Mouse (Mus musculus) lung, postnatal 36 days (tissue): ENCODE results near the gene Akr1c18.
"Not testable (repeated sequence)": the region's sequence is repeated elsewhere in the genome, so short reads cannot be mapped to it uniquely, and the experiment has no call there.

Experiments used
- DNase-seq: peaks from one replicate; pipeline ENCODE4 v3.0.0; 2022; ENCODE audit warnings: mixed read lengths

The Akr1c18 gene

DNA sequence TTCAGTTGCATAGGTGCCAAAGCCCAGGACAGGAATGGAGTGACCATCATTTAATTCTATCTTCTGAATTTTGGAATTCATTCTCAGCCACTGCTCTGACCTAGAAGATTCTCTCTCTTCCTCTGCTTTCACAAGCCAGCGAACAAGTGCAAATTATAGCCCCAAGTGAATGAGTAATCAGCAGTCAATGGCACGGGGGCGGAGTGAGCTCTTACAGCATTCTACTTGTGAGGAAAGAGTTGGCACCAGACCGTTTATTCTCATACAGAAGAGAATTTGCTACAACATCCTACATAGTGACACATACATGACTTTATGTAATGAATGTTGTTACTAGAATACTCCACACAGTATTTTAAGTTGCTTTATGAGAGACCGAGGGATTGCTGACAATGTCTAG lies at the start of gene Akr1c18:
Akr1c18 (minus strand) TSS at position 137 of the 400 bp plus-strand sequence.
- peak; percentile 11 for DNase-seq

GRCm38 (mm10) chr13:4192511-4192910 lies 42.1 kb upstream of the Akr1c18 start:
- DNase-seq: no peak

GRCm38 (mm10) chr13:4190904-4191303 lies 40.5 kb upstream of the Akr1c18 start, which contains the start of gene Akr1c13:
Gene Akr1c13, plus strand, starts transcription at chr13:4191150.
- DNase-seq: peak; percentile 84

DNA sequence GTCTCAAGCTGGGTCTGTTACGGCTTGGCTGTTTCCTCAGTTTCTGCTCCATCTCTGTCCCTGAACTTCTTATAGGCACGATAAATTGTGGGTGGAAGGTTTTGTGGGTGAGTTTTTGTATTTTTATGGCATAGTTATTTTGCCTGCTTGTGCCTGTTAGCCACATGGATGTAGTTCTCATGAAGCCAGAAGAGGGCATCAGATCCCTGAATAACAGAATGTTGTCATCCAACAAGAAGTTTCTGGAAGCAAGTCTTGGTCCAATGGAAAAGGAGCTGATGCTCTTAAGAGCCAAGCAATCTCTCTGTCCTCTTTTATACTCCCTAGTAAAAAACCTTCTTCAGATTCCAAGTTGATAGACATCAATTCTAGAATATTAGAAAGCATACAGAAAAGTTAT lies 37.7 kb upstream of the Akr1c18 start:
- peak; percentile 58 for DNase-seq

- DNase-seq: peak; percentile 10
These were observed 36.4 kb upstream of the Akr1c18 start for GRCm38 (mm10) chr13:4186641-4187411.

DNA sequence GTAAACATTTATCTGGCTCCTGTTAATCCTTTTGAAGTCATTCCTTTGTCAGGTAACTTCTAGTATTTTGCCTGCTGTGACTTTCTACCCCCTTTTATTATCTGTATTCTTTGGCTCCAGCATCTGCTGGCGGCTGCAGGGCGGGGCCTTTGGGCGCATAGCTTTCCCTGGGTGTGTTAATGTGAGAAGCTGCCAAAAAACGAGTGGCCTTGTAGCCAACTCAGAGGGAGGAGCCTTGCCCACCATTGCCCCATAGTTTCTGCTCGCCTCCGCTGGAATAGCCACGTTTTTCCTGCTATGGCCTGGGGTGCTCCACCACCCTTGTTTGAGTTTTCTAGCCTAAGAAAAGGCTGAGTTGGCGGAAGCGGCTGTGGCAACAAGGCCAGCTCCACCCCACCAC lies 32.7 kb upstream of the Akr1c18 start:
- peak; percentile 23 for DNase-seq

DNA sequence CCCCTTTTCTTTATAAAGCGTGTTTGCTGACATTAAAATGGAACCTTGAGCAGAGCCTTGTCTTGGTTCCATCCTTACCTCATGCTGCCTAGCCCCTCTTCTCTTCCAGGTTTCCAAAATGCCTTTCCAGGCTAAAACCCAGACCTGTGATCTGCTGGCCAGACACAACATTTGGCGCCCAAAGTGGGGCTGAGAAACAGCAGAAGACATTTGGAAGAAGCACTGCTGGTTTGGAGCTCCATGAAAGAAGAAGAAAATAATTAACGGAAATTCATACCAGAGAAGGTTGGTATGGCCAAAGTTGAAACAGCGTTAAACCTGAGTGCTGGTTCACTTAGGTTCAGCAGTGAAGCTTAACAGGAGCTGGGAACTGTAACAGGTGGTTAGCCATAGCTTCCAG lies 30.9 kb upstream of the Akr1c18 start:
- not testable (repeated sequence) for DNase-seq

DNA sequence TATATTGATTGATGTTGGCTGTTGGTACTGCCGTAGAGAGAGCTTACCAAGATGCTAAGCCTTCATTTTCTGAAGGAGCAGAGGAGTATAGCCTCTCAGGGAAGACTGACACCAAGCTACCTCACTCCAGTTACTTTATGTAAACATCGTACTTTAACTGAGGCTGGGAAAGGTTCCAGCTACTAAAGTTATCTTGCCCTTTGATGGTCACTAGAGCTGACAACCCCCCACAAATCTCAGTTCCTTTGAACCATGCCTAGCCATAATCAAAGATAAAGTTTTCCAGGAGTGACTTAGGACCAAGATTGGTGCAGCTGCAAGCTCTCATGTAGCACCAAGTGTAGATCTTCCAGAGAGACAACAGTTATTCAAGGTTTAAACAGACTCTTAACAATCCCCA lies 22.5 kb upstream of the Akr1c18 start:
- no peak for DNase-seq

- no peak for DNase-seq
These were observed 17.6 kb upstream of the Akr1c18 start for GRCm38 (mm10) chr13:4168006-4168405.

- no peak for DNase-seq
These were observed 4.8 kb upstream of the Akr1c18 start for GRCm38 (mm10) chr13:4155286-4155685.

DNA sequence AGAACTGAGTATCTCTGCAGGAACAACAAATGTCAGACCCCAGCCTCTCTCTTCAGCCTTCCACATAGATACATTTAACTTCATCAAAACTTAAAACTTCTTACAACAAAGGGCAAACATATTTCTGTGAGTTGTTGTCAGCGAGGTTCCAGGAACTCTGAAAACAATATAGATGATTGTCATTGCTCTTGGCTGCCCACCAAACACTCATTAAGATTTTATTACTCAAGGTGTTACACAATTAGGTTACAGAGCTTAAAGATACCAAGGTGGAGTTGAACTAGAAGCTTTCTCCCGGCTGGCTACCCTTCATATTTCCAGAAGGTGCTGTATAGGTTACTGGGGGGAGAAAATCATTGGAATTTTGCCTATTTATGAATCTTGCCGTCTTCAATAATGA lies 3.1 kb upstream of the Akr1c18 start:
- no peak for DNase-seq

- no peak for DNase-seq
These were observed 2.5 kb upstream of the Akr1c18 start for GRCm38 (mm10) chr13:4152908-4153307.

GRCm38 (mm10) chr13:4144261-4144660 lies 6.2 kb downstream of the Akr1c18 start:
- no peak for DNase-seq

GRCm38 (mm10) chr13:4133070-4133469 lies 17.4 kb downstream of the Akr1c18 start:
- peak; percentile 32 for DNase-seq

GRCm38 (mm10) chr13:4131721-4132120 lies 18.7 kb downstream of the Akr1c18 start:
- no peak for DNase-seq

DNA sequence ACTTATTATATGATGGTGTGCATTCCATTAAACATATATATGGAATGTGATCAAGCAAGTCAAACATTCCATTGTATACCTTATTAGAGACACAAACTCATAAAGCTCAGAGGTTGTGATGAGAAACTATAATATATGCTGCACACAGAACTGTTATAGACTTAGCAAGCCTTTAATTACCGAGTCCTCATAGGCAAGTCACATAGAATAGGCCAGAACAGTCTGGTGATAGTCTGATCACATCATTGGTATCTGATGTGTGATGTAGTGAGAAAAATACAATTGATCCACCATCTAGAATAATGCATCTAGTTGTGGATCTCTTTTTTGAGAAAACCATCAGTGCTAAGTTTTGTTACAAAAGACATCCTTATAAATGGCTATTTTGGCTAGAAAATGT lies 19.1 kb downstream of the Akr1c18 start:
- no peak for DNase-seq

DNA sequence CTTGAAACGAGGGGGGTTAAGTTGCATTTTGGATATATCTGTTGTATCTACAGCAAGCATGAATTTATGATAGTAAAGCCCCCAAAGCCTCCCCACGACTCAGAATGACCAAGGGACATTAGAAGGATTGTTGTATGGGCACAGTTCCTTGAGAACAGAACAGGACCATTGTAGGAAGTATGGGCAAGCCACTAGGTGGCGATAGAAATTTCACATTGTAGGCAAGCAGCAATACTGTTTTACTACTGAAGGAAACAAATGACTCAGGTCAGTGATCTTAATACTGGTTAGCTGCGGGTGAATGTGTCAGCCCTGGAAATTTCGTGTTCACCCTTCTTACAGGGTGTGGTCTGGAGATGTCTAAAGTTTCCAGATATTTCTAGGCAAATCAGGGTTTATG lies 21.4 kb downstream of the Akr1c18 start:
- DNase-seq: peak; percentile 51

DNA sequence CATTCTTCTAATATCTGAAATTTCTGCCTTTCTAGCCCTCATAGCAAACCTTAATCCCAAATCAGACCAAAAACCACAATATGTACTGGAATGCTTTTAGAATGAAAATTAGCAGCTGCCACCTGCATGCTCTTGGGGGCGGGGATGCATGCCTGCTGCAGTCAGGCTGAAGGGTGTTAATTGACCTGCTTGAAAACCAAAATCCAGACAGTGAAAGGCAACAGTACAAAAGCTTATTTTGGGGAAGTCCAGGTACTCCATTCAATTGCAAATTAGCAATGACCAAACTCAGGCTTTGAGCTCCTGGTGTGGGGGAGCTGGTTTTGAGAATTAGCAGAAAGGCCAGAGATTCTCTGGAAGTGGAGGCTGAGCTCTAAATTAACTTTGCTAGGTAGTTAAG lies 24.6 kb downstream of the Akr1c18 start:
- not testable (repeated sequence) for DNase-seq

DNA sequence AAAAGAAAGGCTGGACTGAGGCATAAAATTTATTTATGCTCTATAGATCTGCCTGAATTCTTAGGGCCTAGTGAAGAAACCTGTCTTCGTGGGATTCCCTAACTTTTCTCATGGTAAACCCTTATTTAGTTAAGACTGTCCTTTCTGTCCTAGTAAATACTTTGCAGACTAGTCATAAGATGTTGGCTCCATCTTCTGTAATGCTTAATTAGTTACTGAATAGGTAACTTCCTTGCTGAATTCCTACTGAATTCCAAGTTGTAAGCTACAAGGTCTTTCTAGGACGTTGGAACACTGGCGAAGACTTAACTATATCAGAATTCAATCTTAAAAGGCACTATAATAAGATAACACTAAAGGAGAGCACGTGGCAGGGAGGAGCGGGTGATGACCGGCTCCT lies 26.0 kb downstream of the Akr1c18 start:
- not testable (repeated sequence) for DNase-seq

DNA sequence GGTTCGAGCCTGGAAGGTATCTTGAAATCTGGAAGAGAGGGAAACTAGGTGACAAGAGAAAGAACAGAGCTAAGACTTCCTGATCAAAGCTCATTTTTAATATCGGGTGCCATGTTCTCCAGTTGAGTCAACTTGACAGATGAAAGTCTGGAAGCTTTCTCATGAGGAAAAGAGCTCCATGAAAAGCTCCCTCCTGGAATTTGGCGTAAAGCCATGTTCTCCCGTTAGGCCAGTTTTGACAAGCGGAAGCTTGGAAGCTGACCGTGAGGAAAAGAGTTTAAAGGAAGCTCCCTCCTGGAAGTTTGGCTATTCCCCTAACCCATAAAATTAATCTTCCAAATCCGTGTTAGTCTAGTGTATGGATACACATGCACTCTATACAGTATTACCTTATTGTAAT lies 27.3 kb downstream of the Akr1c18 start:
- no peak for DNase-seq

- no peak for DNase-seq
These were observed 31.1 kb downstream of the Akr1c18 start for GRCm38 (mm10) chr13:4119181-4119904.

GRCm38 (mm10) chr13:4110281-4111188 lies 39.9 kb downstream of the Akr1c18 start:
- peak; percentile 76 for DNase-seq

DNA sequence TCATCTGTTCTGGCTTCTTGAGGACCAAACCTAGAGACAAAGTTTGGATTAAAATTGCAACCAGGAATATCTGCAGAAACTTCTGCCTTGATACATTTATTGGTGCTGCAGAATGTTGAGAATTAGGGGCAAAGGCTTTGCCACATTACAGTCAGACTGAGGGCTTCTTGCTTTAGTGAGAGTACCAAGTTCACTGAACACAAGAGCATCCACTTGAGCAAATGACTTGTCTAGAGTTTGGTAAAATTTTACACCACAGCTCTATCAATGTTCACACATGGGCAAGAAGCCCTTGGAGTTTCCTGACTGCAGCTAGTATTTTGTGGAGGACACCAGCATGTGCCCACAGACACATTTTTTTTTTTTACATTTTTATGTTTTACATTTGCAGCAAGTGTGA lies 47.7 kb downstream of the Akr1c18 start:
- no peak for DNase-seq
